Mouse (Mus musculus) MEL-GATA-1-ER (cell line): ENCODE results near the gene Olfr348.

ENCODE experiments used
- DNase-seq: peaks from one replicate; pipeline ENCODE4 v3.0.0-alpha.2; 2012; ENCODE audit warnings: low read depth; ENCODE audit errors: extremely low read depth

Gene Olfr348

DNA sequence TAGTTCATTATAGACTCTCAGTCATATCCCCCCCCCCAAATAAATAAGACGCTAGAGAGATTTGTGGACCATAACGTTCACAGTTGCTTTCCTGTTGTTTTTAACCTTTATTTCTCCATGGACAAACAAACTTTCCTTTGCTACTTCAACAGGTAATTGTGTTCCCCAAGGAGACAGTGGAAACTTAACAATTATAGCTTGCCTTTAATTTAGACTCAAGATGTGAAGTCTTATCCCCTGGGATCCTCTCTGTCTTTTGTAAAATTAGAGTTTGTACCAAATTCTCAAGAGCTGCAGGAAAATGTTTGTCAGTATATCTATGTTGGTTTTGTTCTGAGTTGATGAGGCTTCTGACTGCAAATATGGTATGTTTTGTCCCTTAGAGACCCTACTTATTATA, at the start of gene Olfr348:
Olfr348 (plus strand) TSS at position 301 of the 400 bp plus-strand sequence.
- no peak for DNase-seq

DNA sequence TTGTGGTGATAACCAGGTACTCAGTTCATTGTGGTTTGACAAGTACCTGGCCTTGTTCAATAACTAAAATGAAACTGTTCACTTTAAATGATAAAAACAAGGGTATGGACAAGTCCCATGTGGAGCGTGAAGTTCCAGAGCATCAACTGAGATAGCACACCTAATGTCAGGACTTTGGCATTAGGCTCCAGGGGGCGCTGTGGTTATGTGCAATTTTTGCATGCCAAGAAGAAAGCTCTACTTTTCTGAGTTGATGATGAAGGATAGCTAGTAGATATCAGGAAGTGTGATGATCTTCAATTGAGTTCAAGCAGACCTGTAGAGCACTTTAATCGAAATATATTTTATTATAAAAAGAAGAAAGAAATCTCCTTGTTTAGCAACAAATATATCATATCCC, 47.9 kb upstream of the Olfr348 start:
- no peak for DNase-seq

DNA sequence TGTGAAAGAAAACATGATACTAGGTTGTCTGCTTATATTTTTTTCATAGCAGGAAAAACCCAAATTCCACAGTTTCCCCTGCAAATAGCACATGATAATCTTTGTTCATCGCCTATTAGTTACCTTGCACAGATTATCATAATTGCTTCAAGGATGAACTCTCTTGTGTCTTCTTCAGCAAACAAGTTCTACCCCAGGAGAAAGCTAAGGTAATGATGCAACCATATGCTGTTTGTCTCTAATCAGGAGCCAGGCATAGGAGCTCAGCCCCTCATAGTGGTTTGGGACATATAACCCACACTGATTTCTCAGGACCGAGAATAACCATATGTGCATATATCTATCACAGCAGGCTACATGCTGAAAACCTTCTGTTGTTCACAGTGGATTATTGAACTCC, 6.2 kb downstream of the Olfr348 start, which contains the start of gene Olfr50:
Olfr50 (plus strand) TSS at position 301 of the 400 bp plus-strand sequence.
- DNase-seq = no peak

DNA sequence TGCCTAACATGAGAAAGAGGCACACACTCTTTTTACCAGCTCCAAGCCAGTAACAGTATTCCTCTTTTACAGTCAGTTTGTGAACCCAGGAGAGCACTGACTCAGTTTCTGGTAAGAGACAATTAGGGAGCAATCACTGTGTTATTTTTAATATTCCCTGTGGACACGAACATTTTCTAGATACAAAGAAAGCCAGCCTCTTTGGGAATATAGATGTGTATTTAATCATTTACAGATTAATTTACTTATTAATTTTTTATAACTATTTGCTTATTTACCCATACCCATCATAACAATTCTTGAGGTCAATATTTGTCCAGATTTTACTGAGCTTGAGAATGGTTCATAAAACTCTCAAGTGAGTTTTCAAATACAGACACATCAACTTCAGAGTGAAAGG, 32.9 kb downstream of the Olfr348 start, which contains the start of gene Olfr3:
Olfr3 (minus strand) TSS at position 101 of the 400 bp plus-strand sequence.
- DNase-seq = no peak
